Mouse (Mus musculus) embryonic fibroblast, embryonic 13.5 days (primary cell): ENCODE results near the gene Dpf3. TPM values are rescaled to one million over a fixed set of nuclear protein-coding genes. Genes with fewer than 3 reads are reported as not detected.

Experiments
- H3K27ac ChIP-seq: 2 replicates; pipeline ENCODE4 v1.5.1; 2012; ENCODE audit warnings: low read length, control low read depth, inconsistent platforms; ENCODE audit not compliant: insufficient read depth
- H3K4me1 ChIP-seq: 2 replicates; pipeline ENCODE4 v1.6.1; 2011; ENCODE audit warnings: low read length; ENCODE audit not compliant: control insufficient read depth, insufficient read depth
- H3K4me3 ChIP-seq: 2 replicates; pipeline ENCODE4 v1.5.1; 2011; ENCODE audit warnings: mild to moderate bottlenecking, control low read depth, low read length; ENCODE audit not compliant: insufficient read depth
- CTCF ChIP-seq: IDR thresholded peaks from 2 replicates; pipeline ENCODE4 v1.5.1; 2011; ENCODE audit warnings: mild to moderate bottlenecking, control low read depth, low read length, moderate library complexity, borderline replicate concordance; ENCODE audit not compliant: insufficient read depth
- POLR2A ChIP-seq: IDR thresholded peaks from 2 replicates; pipeline ENCODE4 v1.6.1; 2011; ENCODE audit warnings: low read depth, mild to moderate bottlenecking, control low read depth, low read length, moderate library complexity
- polyA plus RNA-seq: library from polyadenylated mRNA; stranded (reverse); fragments of >200 nt; gene quantifications from 2 replicates; pipeline ENCODE4 v1.2.4, GENCODE M21; 2011; ENCODE audit warnings: low read depth; ENCODE audit not compliant: missing spikeins, insufficient read length

Gene Dpf3
- polyA plus RNA-seq, 1 experiment: not detected

GRCm38 (mm10) chr12:83302320-83303153 is 185.0 kb downstream of the Dpf3 start:
- Histone ChIP-seq H3K4me3 (no peak overlapping the region), H3K4me1 (no peaks in the 10 kb centered on the region), H3K27ac (no peak overlapping the region)
- TF ChIP-seq POLR2A (no peak), CTCF (no peak)

- no peak overlapping the region for H3K27ac ChIP-seq
- H3K4me3 ChIP-seq: no peak overlapping the region
- H3K4me1 ChIP-seq: no peaks in the 10 kb centered on the region
- TF ChIP-seq POLR2A: no peak
- no peak for TF ChIP-seq CTCF
Observed at GRCm38 (mm10) chr12:83301616-83302319, 185.7 kb downstream of the Dpf3 start.

GRCm38 (mm10) chr12:83298358-83298757 is 189.2 kb downstream of the Dpf3 start:
- Histone ChIP-seq H3K27ac (no peak overlapping the region), H3K4me1 (no peaks in the 10 kb centered on the region)
- TF ChIP-seq POLR2A: no peak
- no peak for TF ChIP-seq CTCF

GRCm38 (mm10) chr12:83295031-83295430 is 192.5 kb downstream of the Dpf3 start:
- Histone ChIP-seq H3K4me1 (no peaks in the 10 kb centered on the region), H3K4me3 (no peak overlapping the region), H3K27ac (no peak overlapping the region)
- TF ChIP-seq CTCF: no peak
- no peak for TF ChIP-seq POLR2A

More at GRCm38 (mm10) chr12:83298358-83298757, 189.2 kb downstream of the Dpf3 start:
- H3K4me3 ChIP-seq: no peak overlapping the region

GRCm38 (mm10) chr12:83291915-83292314 is 195.6 kb downstream of the Dpf3 start:
- no peak for TF ChIP-seq POLR2A
- TF ChIP-seq CTCF: no peak
- Histone ChIP-seq H3K27ac (no peak overlapping the region), H3K4me1 (no peaks in the 10 kb centered on the region), H3K4me3 (no peak overlapping the region)

- TF ChIP-seq POLR2A (no peak), CTCF (no peak)
- H3K4me3 ChIP-seq: no peak overlapping the region
- no peak overlapping the region for H3K27ac ChIP-seq
- no peaks in the 10 kb centered on the region for H3K4me1 ChIP-seq
Observed at GRCm38 (mm10) chr12:83286496-83287492, 200.7 kb downstream of the Dpf3 start.

GRCm38 (mm10) chr12:83283591-83284320 is 203.8 kb downstream of the Dpf3 start:
- H3K4me3 ChIP-seq: no peak overlapping the region
- TF ChIP-seq CTCF: no peak
- TF ChIP-seq POLR2A: no peak
- no peaks in the 10 kb centered on the region for H3K4me1 ChIP-seq
- no peak overlapping the region for H3K27ac ChIP-seq

- Histone ChIP-seq H3K27ac (no peak overlapping the region), H3K4me1 (no peaks in the 10 kb centered on the region), H3K4me3 (no peak overlapping the region)
- TF ChIP-seq CTCF: no peak
- no peak for TF ChIP-seq POLR2A
Observed at GRCm38 (mm10) chr12:83277537-83278441, 209.7 kb downstream of the Dpf3 start.
